In the genomic region with DNA sequence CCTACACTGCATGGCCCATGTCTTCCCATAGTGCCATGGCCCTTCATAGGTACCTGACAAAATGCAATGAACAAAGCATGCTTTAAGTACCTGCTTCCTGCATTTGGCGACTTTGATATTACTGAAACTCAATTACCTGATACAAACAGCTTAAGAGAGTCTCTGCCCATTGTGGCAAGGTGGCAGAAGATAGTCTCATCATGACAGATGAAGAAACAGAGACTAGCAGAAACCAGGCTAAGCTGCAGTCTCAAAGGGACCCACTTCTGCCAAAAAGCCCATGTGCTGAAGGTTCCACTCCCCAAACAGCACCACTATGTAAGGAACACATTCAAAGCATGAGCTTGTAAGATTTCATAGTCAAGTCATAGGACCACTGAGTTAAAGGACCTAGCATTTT, we compare ENCODE assay signal across 13 mouse cellular contexts. TPM values are rescaled to one million over a fixed set of nuclear protein-coding genes. Genes with fewer than 3 reads are reported as not detected.
"Had no signal": no experiment of that assay in that cellular context is flagged by ENCODE, and none has a peak within 500 bp of the region (broad histone marks: within the 10 kb centered on the region; RNA-seq: fewer than 3 reads in every experiment).

No protein-coding gene starts in this region.

- H3K27ac ChIP-seq: kidney, embryonic 15.5 days; limb, embryonic 10.5 days; midbrain, embryonic 13.5 days; stomach, embryonic 15.5 days had no signal

- H3K4me1 ChIP-seq: kidney, embryonic 15.5 days; limb, embryonic 10.5 days; stomach, embryonic 15.5 days had no signal

- H3K4me3 ChIP-seq: kidney, embryonic 15.5 days; left cerebral cortex, adult 2 months; limb, embryonic 10.5 days; midbrain, embryonic 13.5 days; stomach, embryonic 15.5 days had no signal

- H3K36me3 ChIP-seq: kidney, embryonic 15.5 days; limb, embryonic 10.5 days; midbrain, embryonic 13.5 days; stomach, embryonic 15.5 days had no signal

- H3K9ac ChIP-seq: kidney, embryonic 15.5 days; midbrain, embryonic 13.5 days; stomach, embryonic 15.5 days had no signal

- DNase-seq: kidney, postnatal 14 days; lung, adult 2 months; lung, postnatal 36 days; right cerebral cortex, postnatal 14 days; thymus, adult 2 months; thymus, postnatal 25 days had no signal

- H3K27me3 ChIP-seq: stomach, embryonic 15.5 days had no signal

- H3K4me2 ChIP-seq: kidney, embryonic 15.5 days; midbrain, embryonic 13.5 days; stomach, embryonic 15.5 days had no signal

- ATAC-seq: lung, postnatal 0 days; midbrain, embryonic 13.5 days had no signal

- H3K9me3 ChIP-seq: kidney, embryonic 15.5 days; limb, embryonic 10.5 days; midbrain, embryonic 13.5 days; stomach, embryonic 15.5 days had no signal

RNA-seq across cellular contexts. Expression of gene Ryr2, which starts 7.8 kb away (rescaled TPM):
- total RNA-seq: megakaryocyte progenitor cell, adult 5-6 weeks had no signal
